Mouse (Mus musculus): ENCODE data around the gene Klrb1b. TPM values are rescaled to one million over a fixed set of nuclear protein-coding genes. Genes with fewer than 3 reads are reported as not detected.
A peak's percentile ranks its signal among the peaks of the same experiment; 100 is the strongest.
"Not testable (repeated sequence)": the region's sequence is repeated elsewhere in the genome, so short reads cannot be mapped to it uniquely, and the experiment has no call there.

Klrb1b gene
- total RNA-seq, 1 experiment: not detected

GRCm38 (mm10) chr6:128768047-128768446 lies 58.1 kb downstream of the Klrb1b start:
- TF ChIP-seq HCFC1 (IDR thresholded peaks at IDR 0.05; ENCODE audit: borderline replicate concordance, insufficient read depth, low read length) (no peak), MAFK (IDR thresholded peaks at IDR 0.05; ENCODE audit: insufficient read depth, low read depth, low read length) (no peak), ZC3H11A (IDR thresholded peaks at IDR 0.05; ENCODE audit: borderline replicate concordance, low read depth, low read length) (no peak), ZNF384 (IDR thresholded peaks at IDR 0.05; ENCODE audit: low read depth, low read length) (no peak), CHD2 (IDR thresholded peaks at IDR 0.05; ENCODE audit: low read depth, low read length) (no peak)
- Histone ChIP-seq H3K9me3 (ENCODE audit: control insufficient read depth, insufficient read depth, low read depth, low read length) (no peaks in the 10 kb centered on the region), H3K4me1 (ENCODE audit: control insufficient read depth in 2 of 2, insufficient read depth in 2 of 2, low read length in 2 of 2, poor library complexity in 1 of 2) (no peaks in the 10 kb centered on the region), H3K36me3 (ENCODE audit: control insufficient read depth, insufficient read depth, low read length, poor library complexity, severe bottlenecking) (no peaks in the 10 kb centered on the region), H3K9ac (ENCODE audit: insufficient read depth, low read depth, low read length, poor library complexity, severe bottlenecking) (no peak overlapping the region), H3K27ac (ENCODE audit: insufficient read depth, low read depth, low read length, poor library complexity, severe bottlenecking) (no peak overlapping the region), H3K4me3 (ENCODE audit: insufficient read depth in 1 of 2, low read depth in 1 of 2, low read length in 2 of 2, poor library complexity in 1 of 2, severe bottlenecking in 1 of 2) (no peak overlapping the region)
- in situ Hi-C loops (cut with MboI; ENCODE audit: low sequenced_read_pairs in 2 of 2, unreplicated experiment in 2 of 2): no loop called here
- no peak for DNase-seq (ENCODE audit: low read depth, low spot score)

DNA sequence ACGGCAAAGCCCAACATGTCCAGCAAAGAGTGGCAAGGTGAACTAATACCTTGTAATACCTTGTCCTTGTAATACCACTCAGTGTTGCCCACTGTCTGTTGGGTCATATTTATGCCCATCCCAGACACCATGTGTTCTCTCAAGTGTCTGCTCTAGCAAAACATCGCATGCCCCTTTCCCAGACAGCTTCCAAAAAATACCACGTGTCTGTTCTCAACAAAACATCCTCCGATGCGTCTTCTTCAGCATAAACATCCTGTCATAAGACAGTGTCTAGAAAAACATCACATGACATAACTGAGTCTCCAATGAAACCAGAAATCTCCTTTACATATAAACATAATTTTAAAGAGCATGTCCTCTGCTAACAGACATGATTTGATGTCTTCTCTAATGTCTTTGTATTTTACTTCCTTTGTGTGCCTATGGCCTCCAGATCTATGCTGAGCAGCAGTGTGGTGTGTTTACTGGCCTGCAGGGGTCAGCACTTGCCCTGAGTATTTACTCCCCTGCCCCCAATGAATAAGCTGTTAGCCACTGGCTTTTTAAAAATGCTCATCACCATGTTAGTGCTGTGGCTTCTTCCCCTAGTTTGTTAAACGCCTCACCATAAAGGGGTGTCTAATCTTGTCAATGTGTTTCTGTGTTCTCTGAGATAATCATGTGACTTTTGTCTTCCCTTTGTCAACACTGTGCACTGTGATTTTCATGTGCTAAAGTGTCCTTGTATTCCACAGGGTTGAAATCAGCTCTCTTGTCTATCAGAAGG lies 59.5 kb downstream of the Klrb1b start:
- H3K9me3 ChIP-seq (ENCODE audit: control insufficient read depth, insufficient read depth, low read depth, low read length); DNase-seq (ENCODE audit: low read depth, low spot score); H3K27ac ChIP-seq (ENCODE audit: insufficient read depth, low read depth, low read length, poor library complexity, severe bottlenecking); in situ Hi-C loops (cut with MboI; ENCODE audit: low sequenced_read_pairs in 2 of 2, unreplicated experiment in 2 of 2); H3K4me1 ChIP-seq (ENCODE audit: control insufficient read depth in 2 of 2, insufficient read depth in 2 of 2, low read length in 2 of 2, poor library complexity in 1 of 2); H3K36me3 ChIP-seq (ENCODE audit: control insufficient read depth, insufficient read depth, low read length, poor library complexity, severe bottlenecking); H3K4me3 ChIP-seq (ENCODE audit: insufficient read depth in 1 of 2, low read depth in 1 of 2, low read length in 2 of 2, poor library complexity in 1 of 2, severe bottlenecking in 1 of 2); H3K9ac ChIP-seq (ENCODE audit: insufficient read depth, low read depth, low read length, poor library complexity, severe bottlenecking): not testable (repeated sequence)

DNA sequence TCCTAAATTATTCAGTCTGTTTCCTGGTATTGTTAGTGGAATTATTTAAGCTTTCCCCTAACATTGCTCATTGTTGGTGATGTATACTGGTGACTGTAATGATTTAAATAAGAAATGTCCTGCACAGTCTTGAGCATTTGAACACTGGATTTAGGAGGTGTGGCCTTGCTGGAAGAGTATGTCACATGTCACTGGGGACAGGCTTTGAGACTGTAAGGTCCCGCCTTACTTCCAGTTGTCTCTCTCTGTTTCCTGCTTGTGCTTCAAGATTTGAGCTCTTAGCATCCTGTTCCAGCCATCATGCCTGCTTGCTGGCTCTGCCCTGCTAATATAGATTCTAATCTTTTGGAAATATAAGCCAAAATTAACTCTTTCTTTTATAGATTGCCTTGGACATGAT lies 60.9 kb downstream of the Klrb1b start:
- in situ Hi-C loops (cut with MboI; ENCODE audit: low sequenced_read_pairs in 2 of 2, unreplicated experiment in 2 of 2): no loop called here
- Histone ChIP-seq H3K4me3 (ENCODE audit: insufficient read depth in 1 of 2, low read depth in 1 of 2, low read length in 2 of 2, poor library complexity in 1 of 2, severe bottlenecking in 1 of 2) (peak overlapping the region in 1 of 2 experiments; percentile 26; a peak in 1 of 4 replicates), H3K4me1 (ENCODE audit: control insufficient read depth in 2 of 2, insufficient read depth in 2 of 2, low read length in 2 of 2, poor library complexity in 1 of 2) (no peaks in the 10 kb centered on the region), H3K27ac (ENCODE audit: insufficient read depth, low read depth, low read length, poor library complexity, severe bottlenecking) (no peak overlapping the region), H3K9ac (ENCODE audit: insufficient read depth, low read depth, low read length, poor library complexity, severe bottlenecking) (no peak overlapping the region), H3K36me3 (ENCODE audit: control insufficient read depth, insufficient read depth, low read length, poor library complexity, severe bottlenecking) (no peaks in the 10 kb centered on the region), H3K9me3 (ENCODE audit: control insufficient read depth, insufficient read depth, low read depth, low read length) (0 out of 2 replicates have a peak, but pooled peaks cover 2% of the 10 kb centered on the region)
- TF ChIP-seq ZC3H11A (IDR thresholded peaks at IDR 0.05; ENCODE audit: borderline replicate concordance, low read depth, low read length) (no peak), MAFK (IDR thresholded peaks at IDR 0.05; ENCODE audit: insufficient read depth, low read depth, low read length) (no peak), HCFC1 (IDR thresholded peaks at IDR 0.05; ENCODE audit: borderline replicate concordance, insufficient read depth, low read length) (no peak), ZNF384 (IDR thresholded peaks at IDR 0.05; ENCODE audit: low read depth, low read length) (no peak), CHD2 (IDR thresholded peaks at IDR 0.05; ENCODE audit: low read depth, low read length) (no peak)
- no peak for DNase-seq (ENCODE audit: low read depth, low spot score)

- H3K9ac ChIP-seq (ENCODE audit: insufficient read depth, low read depth, low read length, poor library complexity, severe bottlenecking): no peak overlapping the region
- no peak overlapping the region for H3K27ac ChIP-seq (ENCODE audit: insufficient read depth, low read depth, low read length, poor library complexity, severe bottlenecking)
- no peaks in the 10 kb centered on the region for H3K4me1 ChIP-seq (ENCODE audit: control insufficient read depth in 2 of 2, insufficient read depth in 2 of 2, low read length in 2 of 2, poor library complexity in 1 of 2)
- H3K9me3 ChIP-seq (ENCODE audit: control insufficient read depth, insufficient read depth, low read depth, low read length): 0 out of 2 replicates have a peak, but pooled peaks cover 2% of the 10 kb centered on the region
- peak overlapping the region; percentile 45 to 64; a peak in 3 of 4 replicates for H3K4me3 ChIP-seq (ENCODE audit: insufficient read depth in 1 of 2, low read depth in 1 of 2, low read length in 2 of 2, poor library complexity in 1 of 2, severe bottlenecking in 1 of 2)
- H3K36me3 ChIP-seq (ENCODE audit: control insufficient read depth, insufficient read depth, low read length, poor library complexity, severe bottlenecking): no peaks in the 10 kb centered on the region
- in situ Hi-C loops (cut with MboI; ENCODE audit: low sequenced_read_pairs in 2 of 2, unreplicated experiment in 2 of 2): loop anchor here in 1 of 2 experiments (5.0 kb wide), 1 partner anchor 33 kb away; no protein-coding TSS in a partner anchor
- TF ChIP-seq MAFK (IDR thresholded peaks at IDR 0.05; ENCODE audit: insufficient read depth, low read depth, low read length) (no peak), CHD2 (IDR thresholded peaks at IDR 0.05; ENCODE audit: low read depth, low read length) (no peak), ZC3H11A (IDR thresholded peaks at IDR 0.05; ENCODE audit: borderline replicate concordance, low read depth, low read length) (no peak), ZNF384 (IDR thresholded peaks at IDR 0.05; ENCODE audit: low read depth, low read length) (no peak), HCFC1 (IDR thresholded peaks at IDR 0.05; ENCODE audit: borderline replicate concordance, insufficient read depth, low read length) (no peak)
- DNase-seq (ENCODE audit: low read depth, low spot score): no peak
Measured at GRCm38 (mm10) chr6:128764598-128764997, 61.5 kb downstream of the Klrb1b start.

All from ES-E14 (cell line).